Mouse (Mus musculus) left cerebral cortex, adult 8-10 months (tissue): ENCODE measurements around the gene Gm3147. TPM values are rescaled to one million over a fixed set of nuclear protein-coding genes. Genes with fewer than 3 reads are reported as not detected.
"Not testable (repeated sequence)": the region's sequence is repeated elsewhere in the genome, so short reads cannot be mapped to it uniquely, and the experiment has no call there.

ENCODE experiments used
- DNase-seq, 2 experiments: peaks; one replicate each; pipeline ENCODE4 v3.0.0; 2022; ENCODE audit warnings: low spot score in 2 of 2
- total RNA-seq, 4 experiments: library from RNA; stranded (reverse); gene quantifications; 2 replicates each; pipeline ENCODE4 v1.2.4; 2022

Gm3147 gene
- not detected for total RNA-seq

DNA sequence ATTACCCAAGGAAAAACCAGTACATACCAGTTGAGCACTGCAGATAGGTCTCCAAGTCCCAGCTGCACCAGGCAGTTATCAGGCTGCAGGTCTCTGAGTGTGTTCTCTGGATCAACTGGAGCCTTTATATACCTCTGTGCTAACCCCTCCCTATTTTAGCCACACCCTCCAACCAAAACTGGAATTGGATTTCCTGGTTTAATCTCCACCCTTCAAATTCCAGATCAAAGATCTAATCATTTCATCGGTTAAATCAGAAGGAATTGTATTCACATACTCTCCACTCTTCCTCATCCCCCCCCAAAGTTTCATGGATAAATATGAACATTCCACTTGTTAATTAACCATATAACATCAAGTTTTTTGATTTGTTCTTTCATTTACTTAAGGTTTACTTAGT is at the start of gene Gm3147:
Gene Gm3147 (minus strand): TSS at position 101 of the 400 bp plus-strand sequence.
- not testable (repeated sequence) for DNase-seq

DNA sequence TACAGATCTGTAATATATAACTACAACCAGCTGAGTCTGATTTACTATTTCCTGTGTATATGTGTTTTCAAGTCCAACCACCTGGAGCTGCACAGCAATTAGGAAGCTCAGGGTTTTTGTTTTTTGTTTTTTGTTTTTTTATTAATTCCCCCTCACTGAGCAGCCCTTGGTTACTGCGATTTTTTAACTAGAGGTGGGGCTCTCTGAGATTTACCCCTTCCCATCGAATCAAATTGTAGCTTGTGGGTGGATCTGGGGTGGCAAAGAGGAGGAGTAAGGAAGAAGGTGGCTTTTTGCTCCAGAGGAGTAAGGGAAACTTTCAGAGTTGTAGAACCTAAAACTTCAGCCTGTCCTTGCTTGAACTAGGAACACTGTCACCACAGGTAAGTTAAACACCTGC is 31.9 kb upstream of the Gm3147 start, which contains the start of gene Gm6205:
Gene Gm6205 (plus strand): TSS at position 301 of the 400 bp plus-strand sequence.
- not testable (repeated sequence) for DNase-seq

DNA sequence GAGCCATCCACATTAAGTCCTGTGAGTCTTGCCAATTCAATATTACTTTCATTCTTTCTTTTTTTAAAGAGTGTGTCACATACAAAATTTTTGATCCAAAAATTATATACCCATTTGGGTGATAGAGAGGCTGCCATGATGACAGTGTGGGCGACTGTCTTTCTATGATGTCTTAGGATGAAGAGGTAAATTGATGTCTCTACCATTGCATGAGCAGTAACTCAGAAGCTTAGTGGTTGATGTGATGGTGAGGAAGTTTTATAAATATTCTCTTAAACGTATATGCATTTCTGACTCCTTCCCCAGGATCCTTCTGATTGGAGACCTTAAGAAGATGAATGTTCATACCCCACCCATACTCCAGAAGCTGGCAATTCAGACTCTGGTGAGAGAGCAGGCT is 7.5 kb upstream of the Gm3147 start, which contains the start of gene Gm6509:
Gene Gm6509 (plus strand): TSS at position 301 of the 400 bp plus-strand sequence.
- DNase-seq: not testable (repeated sequence)

Other genes with a start within 250 kb of the Gm3147 start
- gene Gm7682, start 170.6 kb downstream of the Gm3147 start, total RNA-seq: not detected
- gene Gm3139, start 90.1 kb downstream of the Gm3147 start, total RNA-seq: not detected
- gene Gm6509, start 7.6 kb upstream of the Gm3147 start, total RNA-seq: not detected
- not detected for gene Gm6205, start 32.0 kb upstream of the Gm3147 start, total RNA-seq
- not detected for gene Gm3183, start 249.1 kb upstream of the Gm3147 start, total RNA-seq